Mouse (Mus musculus) adrenal gland, adult 8-10 months (tissue): Measurements from ENCODE around the gene Ccna1. TPM values are rescaled to one million over a fixed set of nuclear protein-coding genes. Genes with fewer than 3 reads are reported as not detected.

Experiments used
- DNase-seq: peaks from one replicate; pipeline ENCODE4 v3.0.0; 2022
- total RNA-seq, 4 experiments: library from RNA; stranded (reverse); gene quantifications; 2 replicates each; pipeline ENCODE4 v1.2.4; 2022

Ccna1 gene
- not detected for total RNA-seq

- peak; percentile 12 for DNase-seq
Observed at GRCm38 (mm10) chr3:55055038-55055746, at the start of gene Ccna1. TSS of gene Ccna1 (minus strand) at chr3:55055501.

DNA sequence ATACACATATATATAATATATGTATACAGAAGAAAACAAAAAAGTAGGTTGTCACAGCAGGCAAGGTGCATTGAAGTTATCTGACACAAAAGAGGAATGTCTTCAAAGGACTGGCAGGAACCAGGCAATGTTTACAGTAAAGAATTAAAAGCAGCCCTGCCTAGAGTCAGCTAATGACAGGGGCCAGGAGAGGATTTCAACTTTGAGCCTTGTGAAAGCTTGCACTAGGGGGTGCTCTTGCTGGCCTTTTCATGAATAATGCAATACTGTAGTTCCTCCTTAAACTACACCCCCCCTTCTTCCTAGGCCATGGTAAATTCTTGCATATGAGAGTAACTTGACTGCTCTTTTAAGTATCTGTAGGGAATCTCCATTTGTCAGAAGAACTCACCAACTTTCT lies 45.8 kb upstream of the Ccna1 start:
- DNase-seq: no peak

DNA sequence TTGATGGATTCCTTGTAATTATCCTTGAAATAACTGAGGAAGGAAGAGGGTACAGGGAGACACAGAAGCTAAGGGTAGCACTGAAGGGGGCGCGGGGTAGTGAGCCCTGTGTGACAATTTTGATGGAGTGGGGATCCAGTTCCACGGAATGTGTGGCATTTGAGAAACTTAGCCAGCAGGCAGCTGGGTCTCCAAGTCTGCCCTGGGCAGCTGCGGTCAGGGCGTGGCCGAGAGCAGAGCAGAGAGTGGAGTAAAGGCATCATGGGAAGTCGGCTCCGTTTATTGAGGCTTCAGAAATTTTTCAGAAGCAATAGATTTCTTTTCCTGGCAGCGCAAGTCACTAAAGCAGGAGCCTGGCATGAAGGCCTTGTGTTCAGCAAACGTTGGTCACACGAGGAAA lies 43.7 kb upstream of the Ccna1 start:
- no peak for DNase-seq

DNA sequence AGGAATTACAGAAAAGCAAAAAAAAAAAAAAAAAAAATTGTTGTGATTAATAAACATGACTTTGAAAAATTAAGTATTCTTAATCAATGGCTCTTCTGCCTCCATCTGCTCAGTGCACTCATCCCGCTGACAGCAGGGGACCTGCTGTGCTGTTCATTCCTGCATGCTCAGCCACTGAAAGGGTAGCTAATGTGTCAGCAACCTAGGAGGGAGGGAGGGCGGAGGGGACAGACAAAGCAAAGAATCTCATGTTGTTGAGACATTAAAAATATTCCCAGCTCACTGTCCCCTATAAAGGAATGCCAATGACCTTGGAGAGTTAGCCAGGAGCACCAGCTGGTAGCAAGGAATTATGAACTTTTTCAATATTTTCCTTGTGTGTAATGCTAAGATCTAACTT lies 42.7 kb upstream of the Ccna1 start:
- DNase-seq: no peak

- DNase-seq: no peak
Observed at GRCm38 (mm10) chr3:55097186-55097585, 41.9 kb upstream of the Ccna1 start.

DNA sequence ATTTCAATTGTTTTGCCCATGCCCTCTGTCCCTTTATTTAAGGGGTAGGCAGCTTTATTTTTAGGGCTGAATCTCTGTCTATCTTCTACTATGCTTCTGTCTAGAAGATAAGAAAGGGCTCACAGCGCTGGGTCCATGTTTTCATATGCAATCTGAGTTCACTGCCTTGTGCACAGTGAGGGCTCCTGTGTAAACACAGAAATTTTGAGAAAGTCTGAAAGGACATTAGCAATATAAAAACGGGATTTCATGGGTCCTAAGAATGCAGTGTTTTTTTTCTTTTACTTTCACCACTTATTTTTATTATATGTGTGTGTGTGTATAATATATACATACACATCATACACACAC lies 41.3 kb upstream of the Ccna1 start:
- no peak for DNase-seq

DNA sequence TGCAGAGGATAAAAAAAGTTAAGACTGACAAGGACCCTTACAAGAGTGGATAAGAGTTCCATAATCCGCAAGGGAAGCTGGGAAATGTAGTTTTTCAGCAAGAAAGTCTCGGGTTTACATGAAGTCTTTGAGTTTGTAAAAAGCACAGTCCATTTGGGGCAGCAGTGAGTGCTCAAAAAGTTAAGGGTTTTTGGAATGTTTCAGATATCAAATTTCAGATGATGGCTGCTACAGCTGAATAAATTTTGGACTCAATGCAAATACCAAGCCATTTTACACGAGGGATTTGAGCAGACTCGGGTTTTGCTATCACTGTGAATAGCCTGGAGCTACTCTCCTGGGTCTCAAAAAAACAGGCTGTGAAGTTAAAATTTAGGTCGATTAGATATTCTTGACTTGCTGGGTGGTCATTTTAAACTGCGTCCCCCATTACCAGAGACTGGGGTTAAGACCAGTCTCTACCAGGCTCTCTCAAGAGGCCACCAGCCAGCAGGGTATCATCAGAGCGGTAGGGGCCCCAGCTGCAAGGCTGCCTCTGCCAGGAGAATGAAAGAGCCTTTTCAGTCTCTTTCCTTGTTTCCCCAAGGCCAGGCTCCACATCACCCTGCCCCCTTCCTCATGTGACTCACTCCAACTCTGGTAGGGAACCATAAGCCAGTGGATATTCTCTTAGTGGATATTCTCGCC lies 40.8 kb upstream of the Ccna1 start:
- peak; percentile 25 for DNase-seq

GRCm38 (mm10) chr3:55093161-55093560 lies 37.9 kb upstream of the Ccna1 start:
- no peak for DNase-seq

DNA sequence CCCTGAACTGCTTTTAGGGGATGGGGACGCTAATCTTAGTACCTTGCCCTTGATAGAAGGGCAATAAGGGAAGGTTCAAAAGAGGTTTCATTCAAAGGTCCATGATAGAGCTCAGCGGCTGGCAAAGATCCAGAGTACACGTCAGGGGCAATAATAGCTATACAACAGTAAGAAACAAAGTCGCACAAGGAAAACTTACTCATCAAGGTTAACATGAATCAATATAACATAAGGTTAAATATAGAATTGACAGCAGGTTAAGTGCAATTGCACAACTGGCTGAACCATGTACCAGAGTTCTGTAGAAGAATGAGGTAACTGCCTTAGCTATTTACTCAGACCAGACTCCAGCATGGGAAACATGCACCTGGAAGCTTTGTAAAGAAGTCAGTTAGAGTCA lies 34.0 kb upstream of the Ccna1 start:
- no peak for DNase-seq

- no peak for DNase-seq
Observed at GRCm38 (mm10) chr3:55088843-55089242, 33.5 kb upstream of the Ccna1 start.

GRCm38 (mm10) chr3:55088359-55088758 lies 33.1 kb upstream of the Ccna1 start:
- DNase-seq: no peak

GRCm38 (mm10) chr3:55087360-55087759 lies 32.1 kb upstream of the Ccna1 start:
- DNase-seq: no peak

DNA sequence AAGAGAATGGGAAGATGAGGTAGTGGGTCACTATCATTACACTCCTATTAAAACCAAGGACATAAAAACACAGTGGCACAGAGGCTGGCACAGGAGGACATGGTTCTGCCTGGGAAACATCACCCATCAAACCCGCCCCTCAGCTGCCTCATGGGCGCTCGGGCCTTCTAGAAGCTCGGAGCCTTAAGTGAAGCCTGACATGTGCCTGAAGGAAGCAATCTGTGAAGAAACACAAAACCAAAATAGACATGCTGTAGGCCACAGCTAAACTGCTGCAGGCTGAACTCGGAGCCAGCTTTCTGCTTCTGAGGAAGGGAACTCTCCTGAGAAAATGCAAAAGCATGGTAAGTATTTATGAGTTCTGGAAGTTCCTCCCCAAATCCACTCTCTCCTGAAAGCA lies 31.6 kb upstream of the Ccna1 start:
- no peak for DNase-seq

- DNase-seq: no peak
Observed at GRCm38 (mm10) chr3:55085716-55086115, 30.4 kb upstream of the Ccna1 start.

GRCm38 (mm10) chr3:55084781-55085180 lies 29.5 kb upstream of the Ccna1 start:
- DNase-seq: no peak

DNA sequence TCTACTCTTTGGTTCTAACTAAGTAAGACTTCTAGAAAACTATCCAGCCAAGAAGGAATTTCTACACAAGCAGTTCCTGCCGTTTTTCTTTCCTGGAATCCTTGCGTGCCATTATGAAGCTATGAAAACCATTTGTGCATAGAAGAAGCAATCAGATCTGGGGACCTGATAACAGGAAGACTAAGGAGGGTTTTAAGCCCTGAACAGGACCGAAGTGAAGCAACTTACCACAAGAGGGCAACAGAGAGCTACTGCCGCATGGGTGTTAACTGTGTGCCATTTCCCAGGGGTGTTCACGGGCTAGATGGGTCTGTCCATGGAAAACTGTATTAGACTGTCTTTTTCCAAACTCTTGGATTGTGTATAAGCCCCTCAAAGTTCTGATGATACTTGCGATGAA lies 24.8 kb upstream of the Ccna1 start:
- DNase-seq: peak; percentile 56

DNA sequence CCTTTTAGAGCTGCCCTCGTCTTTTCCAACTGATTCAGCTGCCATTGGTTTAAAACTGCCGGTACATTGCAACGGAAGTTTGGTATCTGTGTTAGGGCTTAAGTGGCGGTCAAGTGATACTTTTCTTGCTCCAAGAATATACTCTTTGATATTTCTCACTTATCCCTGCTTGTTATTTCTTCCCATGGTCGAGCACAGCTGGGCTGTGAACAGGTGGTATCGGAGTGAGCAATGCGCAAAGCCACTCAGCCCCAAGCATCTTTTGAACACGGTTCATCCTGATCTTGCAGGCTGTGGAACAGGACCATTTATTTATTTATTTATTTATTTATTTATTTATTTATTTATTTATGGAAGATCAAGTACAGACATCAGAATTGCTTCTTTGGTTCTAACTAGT lies 24.3 kb upstream of the Ccna1 start:
- DNase-seq: no peak

GRCm38 (mm10) chr3:55078233-55078632 lies 22.9 kb upstream of the Ccna1 start:
- DNase-seq: no peak

GRCm38 (mm10) chr3:55075294-55075648 lies 20.0 kb upstream of the Ccna1 start:
- DNase-seq: no peak

DNA sequence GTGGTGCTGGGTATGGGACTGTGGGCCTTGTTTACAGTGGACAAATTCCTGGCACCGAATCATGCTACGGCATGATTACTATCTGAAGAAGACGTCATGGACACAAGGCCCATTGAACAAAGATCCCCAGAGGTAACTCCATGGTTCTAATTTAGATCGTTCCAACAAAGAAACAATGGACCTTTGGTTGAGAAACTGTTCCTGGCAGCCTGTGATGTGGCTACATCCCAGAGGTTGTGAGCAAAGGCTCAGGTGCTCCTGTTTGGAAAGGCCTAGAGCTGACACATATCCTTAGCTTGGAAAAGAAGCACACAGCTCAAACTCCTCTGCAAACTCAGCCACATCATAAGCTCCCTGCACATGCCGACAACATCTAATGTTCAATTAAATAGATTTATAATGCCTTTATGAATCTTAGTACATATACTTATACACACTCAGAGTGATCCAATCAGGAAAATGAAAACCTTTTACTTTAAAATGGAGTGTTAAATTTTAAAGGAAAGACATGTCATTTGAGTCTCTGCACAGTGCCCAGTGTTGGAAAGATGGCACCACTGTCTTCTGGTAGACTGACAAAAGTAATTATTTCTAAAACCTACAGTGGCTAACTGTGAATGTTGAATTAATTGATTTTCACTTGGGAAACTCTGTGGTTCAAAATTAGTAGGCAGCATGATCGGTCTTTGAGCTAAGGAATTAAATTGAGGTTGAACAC lies 19.4 kb upstream of the Ccna1 start:
- DNase-seq: no peak

- no peak for DNase-seq
Observed at GRCm38 (mm10) chr3:55067791-55068434, 12.6 kb upstream of the Ccna1 start.

GRCm38 (mm10) chr3:55066666-55067023 lies 11.3 kb upstream of the Ccna1 start:
- no peak for DNase-seq
